Mouse (Mus musculus) kidney, adult 10 weeks (tissue): ENCODE data around the gene Cgn. TPM values are rescaled to one million over a fixed set of nuclear protein-coding genes. Genes with fewer than 3 reads are reported as not detected.

Experiments used
- polyA plus RNA-seq: library from polyadenylated mRNA; stranded (reverse); fragments of 350-450 nt; fragmentation: Illumina TruSeq; extraction: RNeasy Lipid Tissue Mini Kit (QIAGEN cat#74804); gene quantifications from one replicate; pipeline ENCODE4 v1.2.3, GENCODE M21; 2014; ENCODE audit warnings: low read depth, low replicate concordance

The Cgn gene
- polyA plus RNA-seq, result 5.5 TPM

GRCm38 (mm10) chr3:94786367-94786835, at the start of gene Cgn:
Gene Cgn, minus strand, starts transcription at chr3:94786492.

Other genes with a start within 250 kb of the Cgn start
- gene Snx27, start 203.8 kb downstream of the Cgn start, polyA plus RNA-seq, result 74.6 TPM
- gene Gm10972, start 143.4 kb downstream of the Cgn start, polyA plus RNA-seq, result not detected
- gene Tuft1, start 127.6 kb downstream of the Cgn start, polyA plus RNA-seq, result 5.6 TPM
- 0.61 TPM for gene Selenbp2, start 92.9 kb downstream of the Cgn start, polyA plus RNA-seq
- 12.7 TPM for gene Pogz, start 51.1 kb upstream of the Cgn start, polyA plus RNA-seq
- gene Psmb4, start 100.5 kb upstream of the Cgn start, polyA plus RNA-seq, result 60.7 TPM
- 26.1 TPM for gene Selenbp1, start 146.6 kb upstream of the Cgn start, polyA plus RNA-seq
- 11.1 TPM for gene Rfx5, start 167.6 kb upstream of the Cgn start, polyA plus RNA-seq
- gene Pi4kb, start 188.2 kb upstream of the Cgn start, polyA plus RNA-seq, result 15.3 TPM
- gene Zfp687, start 229.0 kb upstream of the Cgn start, polyA plus RNA-seq, result 4.6 TPM